Mouse (Mus musculus) hindbrain, embryonic 11.5 days (tissue): Measurements from ENCODE around the gene Phgr1. TPM values are rescaled to one million over a fixed set of nuclear protein-coding genes. Genes with fewer than 3 reads are reported as not detected.
A peak's percentile ranks its signal among the peaks of the same experiment; 100 is the strongest.

ENCODE experiments used
- ATAC-seq: fragments of 200-750 bp; cut with Nextera tagmentation; 2 replicates; pipeline ENCODE4 v1.8.0; 2017; ENCODE audit warnings: mild to moderate bottlenecking, moderate TSS enrichment, moderate library complexity; ENCODE audit not compliant: low FRiP score
- DNase-seq: peaks from one replicate; pipeline ENCODE4 v3.0.0-alpha.2; 2015; ENCODE audit warnings: low spot score
- H3K27ac ChIP-seq: fragments of 300-500 bp; sonication (generic); 2 replicates; pipeline ENCODE4 v1.5.1; 2014; ENCODE audit warnings: mild to moderate bottlenecking, low read depth, low read length
- H3K27me3 ChIP-seq: fragments of 300-500 bp; sonication (generic); 2 replicates; pipeline ENCODE4 v1.6.1; 2014; ENCODE audit warnings: mild to moderate bottlenecking, low read length, moderate library complexity, mixed read lengths; ENCODE audit not compliant: control insufficient read depth, insufficient read depth
- H3K36me3 ChIP-seq: fragments of 300-500 bp; sonication (generic); 2 replicates; pipeline ENCODE4 v1.6.1; 2014; ENCODE audit warnings: mild to moderate bottlenecking, low read length, moderate library complexity, mixed read lengths; ENCODE audit not compliant: control insufficient read depth, insufficient read depth
- H3K4me1 ChIP-seq: fragments of 300-500 bp; sonication (generic); replicated peaks from 2 replicates; pipeline ENCODE4 v1.6.1; 2014; ENCODE audit warnings: low read length, mixed read lengths; ENCODE audit not compliant: control insufficient read depth, insufficient read depth
- H3K4me2 ChIP-seq: fragments of 300-500 bp; sonication (generic); replicated peaks from 2 replicates; pipeline ENCODE4 v1.6.1; 2014; ENCODE audit warnings: mild to moderate bottlenecking, low read depth, low read length
- H3K4me3 ChIP-seq: fragments of 300-500 bp; sonication (generic); 2 replicates; pipeline ENCODE4 v1.5.1; 2014; ENCODE audit warnings: low read depth, low read length
- H3K9ac ChIP-seq: fragments of 300-500 bp; sonication (generic); 2 replicates; pipeline ENCODE4 v1.6.1; 2014; ENCODE audit warnings: low read depth, low read length
- H3K9me3 ChIP-seq: fragments of 300-500 bp; sonication (generic); 2 replicates; pipeline ENCODE4 v1.6.1; 2016; ENCODE audit warnings: low read length; ENCODE audit not compliant: control insufficient read depth
- WGBS: fragments of 180-500 bp; shearing (Covaris S2); extraction: QIAGEN DNeasy Blood & Tissue Kit; methylation state at CpG from one replicate; pipeline ENCODE4 v1.1.7; 2014; 5-methylcytosine and 5-hydroxymethylcytosine counted together
- polyA plus RNA-seq: library from polyadenylated mRNA; unstranded; fragments of >200 nt; fragmentation: Nextera tagmentation; extraction: Ambion mirVana; gene quantifications from 2 replicates; pipeline ENCODE4 v1.2.1, GENCODE M21; 2014

Phgr1 gene
- polyA plus RNA-seq, 1 experiment from 2014 or later = not detected

DNA sequence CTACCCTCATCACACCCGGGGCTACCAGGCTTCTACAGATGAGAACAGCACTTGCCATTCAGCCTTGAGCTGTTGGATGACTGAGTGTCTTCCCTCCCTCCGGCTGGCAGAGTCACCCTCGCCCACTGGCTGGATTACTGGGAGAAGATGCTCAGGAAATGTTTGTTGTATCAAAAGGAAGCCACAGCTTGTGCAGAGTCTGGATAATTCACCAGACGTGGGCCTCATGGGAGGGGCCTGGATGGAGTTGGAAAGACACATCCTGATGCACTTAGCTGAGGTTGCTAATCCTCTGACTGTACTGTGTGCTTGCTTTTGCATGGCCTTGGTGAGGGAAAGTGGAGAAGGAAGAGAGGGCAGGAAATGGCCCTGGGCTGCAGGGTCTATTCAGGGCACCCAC, 16.5 kb upstream of the Phgr1 start:
- no peaks in the 10 kb centered on the region; the same call in 1 of the 2 replicates for H3K27me3 ChIP-seq
- DNase-seq (no peak), ATAC-seq (no peak)
- H3K4me1 ChIP-seq = 0 out of 2 replicates have a peak, but pooled peaks cover 5% of the 10 kb centered on the region
- H3K36me3 ChIP-seq = no peaks in the 10 kb centered on the region
- no peak overlapping the region for H3K27ac ChIP-seq
- H3K4me3 ChIP-seq = no peak overlapping the region
- H3K4me2 ChIP-seq = no peak overlapping the region
- H3K9me3 ChIP-seq = no peaks in the 10 kb centered on the region
- H3K9ac ChIP-seq = no peak overlapping the region
- 78% methylated on average over 4 of the region's 4 CpGs for WGBS

GRCm38 (mm10) chr2:118759828-118760227, 12.7 kb upstream of the Phgr1 start:
- 0 out of 2 replicates have a peak, but pooled peaks have one; percentile 51 for ATAC-seq
- WGBS = 11% methylated on average over 8 of the region's 8 CpGs
- Histone ChIP-seq H3K4me2 (no peak overlapping the region), H3K27ac (no peak overlapping the region), H3K36me3 (no peaks in the 10 kb centered on the region), H3K27me3 (peaks cover 2% of the 10 kb centered on the region; the same call in 1 of the 2 replicates), H3K4me3 (no peak overlapping the region), H3K9me3 (no peaks in the 10 kb centered on the region), H3K4me1 (peaks cover 20% of the 10 kb centered on the region), H3K9ac (no peak overlapping the region)
- peak; percentile 81 for DNase-seq

DNA sequence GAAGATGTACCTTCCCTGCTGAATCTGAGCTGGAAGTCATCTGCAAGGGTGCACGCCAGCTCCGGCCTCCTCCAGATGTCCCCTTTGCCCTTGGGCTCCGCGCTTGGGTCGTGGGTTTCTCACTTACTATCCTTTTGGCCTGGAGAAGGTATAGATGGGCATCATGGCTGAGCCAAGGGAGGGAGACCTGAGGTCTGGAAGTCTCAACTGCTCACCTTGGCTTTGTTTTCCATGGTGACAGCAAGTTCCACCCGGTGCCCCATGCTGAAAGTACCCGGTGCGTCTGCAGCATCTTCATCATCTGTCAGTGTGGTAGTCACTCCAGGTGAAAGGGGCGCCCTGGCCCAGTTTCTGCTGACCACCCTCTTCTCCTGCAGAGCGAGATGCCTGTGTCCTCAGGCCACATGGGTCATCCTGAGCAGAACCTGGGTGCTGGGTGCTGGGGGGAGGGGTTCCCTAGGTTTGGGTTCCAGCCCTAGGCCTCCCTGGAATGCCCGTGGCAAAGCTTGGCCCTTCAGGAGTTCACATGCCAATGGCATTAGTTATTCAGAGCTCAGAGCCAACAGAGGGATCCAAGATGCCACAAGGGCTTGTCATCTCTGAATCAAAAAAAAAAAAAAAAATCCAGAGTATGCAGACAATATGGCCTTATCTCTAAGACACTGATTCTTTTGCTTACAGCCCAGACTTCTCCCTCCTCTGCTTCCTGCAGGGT, 12.1 kb upstream of the Phgr1 start:
- H3K9me3 ChIP-seq = no peaks in the 10 kb centered on the region
- H3K4me1 ChIP-seq = peaks cover 20% of the 10 kb centered on the region
- H3K27ac ChIP-seq = no peak overlapping the region
- no peaks in the 10 kb centered on the region for H3K36me3 ChIP-seq
- H3K9ac ChIP-seq = 0 out of 2 replicates have a peak overlapping the region, but pooled peaks have one; percentile 11
- 85% methylated on average over 11 of the region's 11 CpGs for WGBS
- no peak overlapping the region for H3K4me3 ChIP-seq
- no peak for DNase-seq
- ATAC-seq = no peak
- H3K27me3 ChIP-seq = peaks cover 2% of the 10 kb centered on the region; the same call in 1 of the 2 replicates
- no peak overlapping the region for H3K4me2 ChIP-seq

- DNase-seq (no peak), ATAC-seq (no peak)
- Histone ChIP-seq H3K9me3 (no peaks in the 10 kb centered on the region), H3K36me3 (no peaks in the 10 kb centered on the region), H3K9ac (peak overlapping the region; percentile 59), H3K27me3 (peaks cover 2% of the 10 kb centered on the region; the same call in 1 of the 2 replicates), H3K4me1 (peaks cover 20% of the 10 kb centered on the region), H3K4me2 (peak overlapping the region; percentile 41; the same call in 1 of the 2 replicates), H3K4me3 (no peak overlapping the region), H3K27ac (peak overlapping the region; percentile 90)
- 78% methylated on average over 12 of the region's 12 CpGs for WGBS
Observed at GRCm38 (mm10) chr2:118761358-118761757, 11.2 kb upstream of the Phgr1 start.

DNA sequence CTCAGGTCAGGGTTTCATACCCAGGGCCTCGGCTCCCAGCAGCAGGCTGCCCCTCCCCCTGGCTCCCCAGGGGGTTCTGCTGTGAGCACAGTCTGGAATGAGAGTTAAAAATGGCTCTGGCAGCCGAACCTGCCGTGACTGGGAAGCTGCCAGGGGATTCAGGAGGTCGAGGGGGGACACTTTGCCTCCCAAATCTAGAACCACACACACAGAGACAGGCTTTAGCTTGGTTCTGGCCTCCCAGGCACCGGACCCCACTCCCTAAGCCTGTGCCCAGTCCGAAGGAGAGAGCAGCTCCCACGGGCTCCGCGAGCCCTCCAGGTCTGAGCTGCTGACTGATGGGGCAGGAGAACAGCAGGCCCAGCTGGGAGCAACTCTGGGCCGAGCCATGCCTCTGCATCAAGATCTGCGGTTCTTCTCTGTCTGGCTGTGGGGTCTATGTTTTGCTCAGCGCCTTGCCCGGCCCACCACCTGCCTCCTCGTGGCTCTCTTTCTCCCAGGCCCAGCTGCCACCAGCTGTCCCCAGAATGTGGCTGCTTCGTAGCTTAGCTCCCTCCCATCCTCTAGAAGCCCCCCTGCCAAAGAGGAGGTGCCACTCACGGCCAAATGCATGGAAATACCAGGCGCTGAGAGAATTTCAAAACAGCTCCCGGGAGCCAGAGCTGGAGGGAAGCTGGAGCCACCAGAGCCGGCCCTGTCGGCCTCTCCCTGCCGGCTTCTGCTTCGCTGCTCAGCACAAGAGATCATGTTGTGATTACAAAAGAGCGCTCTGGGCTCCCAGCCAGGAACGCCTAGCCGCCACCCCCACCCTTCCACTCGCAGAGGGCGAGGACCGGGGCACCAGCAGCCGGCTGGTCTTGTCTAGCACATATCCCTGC, 10.4 kb upstream of the Phgr1 start, which contains the start of gene Ccdc9b:
TSS of gene Ccdc9b (minus strand) at position 756 of the 878 bp plus-strand sequence.
- 6% methylated on average over 29 of the region's 29 CpGs for WGBS
- Histone ChIP-seq H3K27ac (peak within 1 kb of the TSS; percentile 90), H3K9ac (peak within 1 kb of the TSS; percentile 59), H3K9me3 (no peaks in the 10 kb centered on the region), H3K4me3 (peak within 1 kb of the TSS; percentile 6; the same call in 1 of the 2 replicates), H3K27me3 (peaks cover 2% of the 10 kb centered on the region; the same call in 1 of the 2 replicates), H3K36me3 (no peaks in the 10 kb centered on the region), H3K4me2 (peak within 1 kb of the TSS; percentile 41), H3K4me1 (peaks cover 20% of the 10 kb centered on the region)
- peak; percentile 80 for ATAC-seq
- DNase-seq = peak; percentile 76

GRCm38 (mm10) chr2:118762784-118763148, 9.8 kb upstream of the Phgr1 start:
- Histone ChIP-seq H3K4me1 (peaks cover 20% of the 10 kb centered on the region), H3K4me3 (no peak overlapping the region), H3K27me3 (peaks cover 2% of the 10 kb centered on the region; the same call in 1 of the 2 replicates), H3K9ac (peak overlapping the region; percentile 59), H3K4me2 (peak overlapping the region; percentile 41), H3K27ac (peak overlapping the region; percentile 90), H3K36me3 (no peaks in the 10 kb centered on the region), H3K9me3 (no peaks in the 10 kb centered on the region)
- no peak for DNase-seq
- WGBS = 15% methylated on average over 10 of the region's 10 CpGs
- no peak for ATAC-seq

DNA sequence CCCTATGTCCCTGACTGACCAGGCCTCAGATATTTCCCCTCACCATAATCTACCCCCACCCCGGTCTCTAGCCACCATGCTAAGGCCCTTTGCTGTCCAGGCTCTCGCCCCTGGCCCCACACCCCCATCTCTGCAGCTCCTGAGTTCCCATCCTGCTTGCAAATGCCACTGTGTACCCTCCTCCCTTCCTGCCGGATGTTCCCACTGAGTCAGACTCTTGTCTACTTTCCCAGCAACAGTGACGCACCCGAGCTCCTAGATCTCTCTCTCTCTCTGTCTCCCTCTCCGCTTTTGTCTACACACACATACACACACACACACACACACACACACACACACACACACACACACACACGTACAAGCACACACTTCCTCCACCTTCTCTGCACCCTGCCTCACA, 9.1 kb upstream of the Phgr1 start:
- Histone ChIP-seq H3K27ac (peak overlapping the region; percentile 90; the same call in 1 of the 2 replicates), H3K36me3 (no peaks in the 10 kb centered on the region), H3K4me2 (no peak overlapping the region), H3K9me3 (no peaks in the 10 kb centered on the region), H3K4me1 (peaks cover 20% of the 10 kb centered on the region), H3K4me3 (no peak overlapping the region), H3K9ac (0 out of 2 replicates have a peak overlapping the region, but pooled peaks have one; percentile 59), H3K27me3 (peaks cover 2% of the 10 kb centered on the region; the same call in 1 of the 2 replicates)
- no peak for ATAC-seq
- no peak for DNase-seq
- WGBS = 66% methylated on average over 7 of the region's 7 CpGs

DNA sequence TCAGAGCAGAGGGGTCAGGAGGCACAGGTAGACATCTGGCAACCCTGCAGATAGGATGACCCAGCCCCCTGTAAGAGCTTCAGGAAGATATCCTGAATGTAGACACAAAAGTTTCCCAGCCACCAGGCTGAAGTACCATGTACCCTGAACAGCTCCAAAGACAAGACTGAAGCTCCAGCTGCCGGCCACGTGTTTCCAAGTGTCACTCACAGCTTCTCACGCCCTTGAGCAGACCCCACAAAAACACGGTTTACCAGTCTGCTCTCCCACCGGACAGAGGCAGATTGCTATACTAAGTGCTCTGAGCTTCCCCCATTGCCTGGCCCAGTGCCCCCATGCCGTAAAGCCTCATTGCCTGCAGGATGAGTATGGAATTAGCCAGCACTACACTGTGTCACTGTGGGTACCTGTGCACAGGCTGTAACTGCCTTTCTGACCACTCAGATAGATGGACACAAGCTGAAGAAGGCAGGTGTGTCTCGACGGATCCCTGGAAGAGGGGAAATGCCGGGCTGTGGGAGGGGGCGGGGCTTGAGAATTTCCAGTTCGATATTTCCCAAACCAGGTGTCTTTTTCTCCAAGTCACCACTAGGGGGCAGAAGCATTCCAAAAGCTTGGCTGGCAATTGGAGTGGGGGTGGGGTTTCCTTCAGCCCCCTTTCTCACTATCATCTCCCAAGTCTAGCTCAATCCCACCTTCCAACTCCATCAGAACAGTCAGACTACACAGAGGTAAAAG, 8.3 kb upstream of the Phgr1 start:
- Histone ChIP-seq H3K27ac (no peak overlapping the region), H3K4me1 (peaks cover 20% of the 10 kb centered on the region), H3K27me3 (0 out of 2 replicates have a peak, but pooled peaks cover 2% of the 10 kb centered on the region), H3K9ac (no peak overlapping the region), H3K9me3 (no peaks in the 10 kb centered on the region), H3K36me3 (no peaks in the 10 kb centered on the region), H3K4me2 (no peak overlapping the region; the same call in 1 of the 2 replicates), H3K4me3 (no peak overlapping the region)
- DNase-seq = peak; percentile 76
- WGBS = 27% methylated on average over 11 of the region's 11 CpGs
- ATAC-seq = no peak
